Mouse (Mus musculus): ENCODE measurements around the gene Cdk14.

DNA sequence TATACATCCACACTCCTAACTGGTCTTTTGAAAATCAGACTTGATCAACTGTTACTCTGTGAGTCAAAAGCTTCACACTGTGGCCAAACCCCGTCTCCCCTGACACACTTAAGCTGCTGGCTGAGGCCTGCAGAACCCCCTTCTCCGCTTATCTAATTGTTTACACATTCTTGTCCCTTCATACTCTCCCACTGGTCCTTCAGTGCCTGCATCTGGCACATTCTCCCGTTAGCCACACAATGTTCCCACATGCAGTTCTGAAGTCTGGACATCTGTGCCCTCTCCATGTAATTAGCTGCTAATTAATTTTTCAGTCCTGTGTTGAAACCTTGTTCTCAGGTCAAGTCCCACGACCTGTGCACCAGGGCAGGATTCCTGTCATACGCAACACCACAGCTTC is 460.7 kb downstream of the Cdk14 start:
- TF ChIP-seq CTCF (conservative IDR thresholded peaks at IDR 0.05; ENCODE audit: low read length) (no peak), NANOG (IDR thresholded peaks at IDR 0.05; ENCODE audit: borderline replicate concordance, low read length) (no peak)

All from E14TG2a.4 (cell line).